Mouse (Mus musculus): Measurements from ENCODE around the gene Tfrc.
A peak's percentile ranks its signal among the peaks of the same experiment; 100 is the strongest.

Gene Tfrc

DNA sequence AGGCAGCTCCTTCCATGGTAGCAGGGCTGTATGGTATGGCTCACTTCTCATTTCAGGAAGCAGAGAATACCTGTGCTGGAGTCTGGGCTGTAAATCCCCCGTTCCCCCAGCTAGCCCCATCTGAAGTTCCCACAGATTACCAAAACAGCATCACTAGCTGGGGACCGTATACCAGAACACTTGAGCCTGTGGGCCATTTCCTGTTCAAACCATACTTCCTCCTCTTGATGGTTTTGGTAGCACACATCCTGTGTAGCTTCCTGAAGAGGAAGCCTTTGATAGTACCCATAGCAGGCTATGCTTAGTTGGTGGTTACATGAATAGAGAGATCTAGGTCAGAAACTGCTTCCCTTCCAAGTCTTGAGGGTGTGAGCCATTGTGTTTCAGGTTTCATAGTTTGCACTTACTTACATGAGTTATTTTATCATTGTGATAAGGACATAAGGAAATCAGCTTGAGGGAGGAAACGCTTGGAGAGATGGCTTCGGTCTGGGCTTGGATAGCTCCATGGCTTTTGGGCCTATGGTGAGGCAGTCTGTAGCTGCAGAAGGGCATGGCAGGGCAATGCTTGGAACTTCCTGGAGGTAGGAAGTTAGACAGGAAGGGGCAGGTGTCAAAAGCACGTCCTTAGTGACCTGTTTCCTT, 42.4 kb downstream of the Tfrc start:
- DNase-seq = no peak

DNA sequence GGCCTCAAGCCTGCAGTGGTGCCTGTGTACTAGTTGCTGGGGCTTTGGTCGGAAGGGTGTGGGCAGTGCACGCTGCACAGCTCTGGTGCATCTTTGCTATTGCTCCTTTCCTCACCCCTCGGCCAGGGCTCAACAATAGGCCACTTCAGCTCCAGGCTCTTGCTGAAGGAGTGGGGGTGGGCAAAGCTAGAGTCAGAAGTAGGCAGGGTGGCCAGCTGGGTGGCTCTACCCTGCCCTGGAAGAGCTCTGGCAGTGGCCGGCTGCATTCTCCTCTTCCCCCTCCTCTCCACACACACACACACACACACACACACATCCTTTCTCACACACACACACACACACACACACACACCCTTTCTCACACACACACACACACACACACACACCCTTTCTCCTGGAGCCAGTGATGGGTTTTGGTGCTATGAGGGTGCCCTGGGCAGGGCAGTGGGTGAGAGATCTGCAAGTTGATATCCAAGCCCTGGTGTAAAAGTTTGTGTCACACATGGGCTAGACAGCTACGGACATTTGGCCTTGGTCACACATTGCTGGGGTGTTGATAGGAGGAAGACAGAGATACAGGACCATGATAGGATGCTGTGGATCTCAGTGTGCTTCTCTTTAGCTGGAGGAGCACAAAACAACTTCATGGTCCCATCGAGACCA, 45.5 kb downstream of the Tfrc start:
- DNase-seq = no peak

DNA sequence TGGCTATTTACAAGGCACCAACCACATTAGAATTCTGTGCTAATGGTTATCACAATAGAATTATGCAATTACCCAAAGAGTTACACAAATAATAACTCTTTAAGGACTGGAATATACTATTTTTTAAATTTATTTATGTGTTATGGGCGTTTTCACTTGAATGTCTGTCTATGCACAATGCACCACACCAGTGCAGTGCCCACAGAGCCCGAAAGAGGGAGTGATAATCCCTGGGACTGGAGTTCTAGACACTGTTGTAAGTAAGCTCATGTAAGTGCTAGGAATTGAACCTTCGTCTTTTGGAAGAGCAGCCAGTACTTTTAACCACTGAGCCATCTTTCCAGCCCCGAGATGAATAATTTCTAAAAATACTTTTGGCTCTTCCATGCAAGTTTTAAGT, 46.8 kb downstream of the Tfrc start:
- DNase-seq = no peak

DNA sequence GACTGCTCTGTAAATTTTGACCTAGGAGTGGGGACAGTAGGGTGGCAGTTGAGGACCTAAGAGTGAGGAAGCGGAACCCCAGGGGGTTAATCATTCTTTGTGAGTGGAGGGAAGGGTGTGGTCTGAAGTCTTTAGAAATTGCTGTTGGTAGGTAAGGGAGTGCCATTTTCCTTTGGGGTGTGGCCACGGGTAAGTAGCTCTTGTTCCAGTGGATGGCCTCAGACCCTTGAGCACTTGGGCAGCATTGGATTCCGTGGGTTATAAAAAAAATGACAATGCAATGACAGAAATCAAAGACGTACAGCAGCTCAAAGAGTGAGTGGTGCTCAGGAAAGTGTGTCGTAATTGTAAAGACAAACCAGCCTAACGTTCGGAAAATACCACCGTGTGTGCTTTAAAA, 47.6 kb downstream of the Tfrc start:
- DNase-seq = peak in 1 of 2 experiments; percentile 65

DNA sequence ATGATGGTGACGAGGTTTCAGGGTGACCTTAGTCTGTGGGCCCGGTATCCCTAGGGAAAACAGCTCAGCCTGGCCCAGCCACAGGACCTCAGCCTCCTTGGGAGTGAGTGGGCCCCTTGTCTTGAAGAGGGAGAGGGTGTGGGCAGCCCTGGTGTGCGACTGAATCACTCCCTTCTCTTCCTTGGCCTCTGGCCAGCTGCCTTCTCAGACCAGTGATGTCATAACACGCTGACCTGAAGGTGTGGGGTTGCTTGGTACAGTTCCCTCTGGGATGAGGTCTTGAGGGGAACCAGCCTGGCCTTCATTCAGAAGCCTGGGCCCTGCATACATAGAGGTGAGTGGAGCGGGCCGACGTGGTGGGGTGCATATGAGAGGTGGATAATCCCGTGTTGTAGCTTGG, 48.1 kb downstream of the Tfrc start:
- peak; percentile 72 to 86 for DNase-seq

DNA sequence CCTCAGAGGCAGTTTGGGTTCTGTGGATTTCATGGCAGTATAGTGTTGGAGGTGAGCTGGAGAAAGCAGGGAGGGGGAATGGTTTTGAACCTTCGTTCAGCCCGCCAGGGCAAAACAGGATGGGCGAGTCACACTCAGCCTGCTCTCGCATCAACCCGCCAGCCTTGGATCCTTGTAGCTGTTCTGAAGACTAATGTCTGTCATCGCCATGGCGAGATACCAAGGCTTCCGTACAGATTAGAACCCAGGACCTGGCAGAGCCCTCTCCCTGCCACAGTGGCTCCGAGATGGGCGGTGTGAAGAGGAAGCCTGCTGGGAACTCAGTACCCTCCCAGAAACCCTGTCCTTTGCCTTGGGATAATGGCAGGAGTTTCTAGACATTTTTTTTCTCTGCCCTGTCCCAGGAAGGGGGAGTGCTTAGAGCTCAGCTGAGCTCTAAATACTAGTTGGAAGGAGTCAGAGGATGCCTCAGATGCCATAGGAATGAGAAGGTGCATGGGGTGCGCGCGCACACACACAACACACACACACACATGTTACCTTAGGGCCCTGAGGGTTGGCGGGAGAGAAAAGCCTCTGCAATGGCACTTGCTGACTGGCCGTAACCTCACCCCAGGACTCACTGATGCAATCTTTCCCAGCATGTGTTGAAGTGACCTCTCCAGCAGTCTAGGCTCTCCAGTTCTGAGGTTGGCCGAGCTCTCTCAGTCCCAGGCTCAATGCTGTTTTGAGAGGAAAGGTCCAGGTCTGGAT, 49.0 kb downstream of the Tfrc start:
- DNase-seq = peak; percentile 67 to 76

DNA sequence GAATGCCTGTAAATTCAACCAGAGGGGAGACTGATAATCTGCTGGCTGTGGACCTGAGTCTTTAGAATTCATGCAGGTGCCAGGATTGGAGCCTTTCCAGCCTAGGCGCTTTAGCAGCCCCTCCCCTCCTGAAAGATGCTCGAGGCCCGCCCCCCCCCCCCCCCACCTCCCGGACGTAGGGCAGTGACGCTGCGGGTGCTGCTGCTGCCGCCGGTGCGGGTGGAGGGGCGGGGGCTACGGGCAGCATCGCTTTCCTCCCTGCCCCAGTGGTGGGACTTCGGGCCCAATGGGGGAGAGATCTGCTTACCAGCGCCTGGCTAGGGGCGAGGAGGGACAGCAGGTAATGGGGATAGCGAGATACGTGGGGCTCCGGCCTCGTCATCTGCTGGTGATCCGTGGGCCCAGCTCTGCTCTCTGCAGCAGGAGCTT, 50.0 kb downstream of the Tfrc start:
- DNase-seq = no peak

DNA sequence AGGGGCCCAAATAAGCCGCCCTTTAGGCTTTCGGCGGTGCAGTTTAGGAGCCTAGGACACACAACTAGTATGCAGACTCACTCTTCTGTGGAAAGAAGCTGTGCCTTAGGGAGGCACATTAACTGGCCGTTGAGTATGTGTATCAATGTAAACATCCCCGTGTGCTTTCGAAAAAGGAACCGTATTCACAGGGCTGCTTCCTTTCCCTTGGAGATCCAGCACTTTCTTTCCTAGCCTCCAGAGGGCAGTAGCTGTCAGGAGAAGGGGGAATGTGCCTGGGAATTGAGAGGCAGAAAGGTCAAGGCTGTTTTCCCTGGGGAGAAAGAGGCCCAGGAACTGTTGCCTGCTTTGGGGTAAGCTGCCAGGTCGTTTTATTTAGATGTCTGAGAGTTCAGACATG, 50.7 kb downstream of the Tfrc start:
- peak; percentile 72 to 80 for DNase-seq

DNA sequence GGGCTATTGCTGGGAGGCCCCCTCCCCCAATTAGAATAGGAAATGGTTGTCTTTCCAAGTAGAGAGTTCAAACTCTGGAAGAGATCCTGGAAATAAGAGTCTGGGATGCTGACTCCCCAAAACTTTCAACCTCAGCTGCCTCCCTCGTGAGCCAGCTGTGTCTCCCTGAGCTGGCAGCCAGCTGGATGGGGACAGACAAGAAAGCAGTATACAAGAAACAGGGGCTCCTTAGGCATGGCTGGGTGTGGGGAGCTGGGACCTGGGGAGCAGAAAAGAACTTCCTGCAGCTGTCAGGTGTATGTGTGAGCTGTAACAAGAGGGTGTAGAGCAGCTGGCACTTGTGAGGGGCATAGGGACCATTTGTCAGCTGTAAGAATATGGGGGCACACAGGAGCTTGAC, 51.4 kb downstream of the Tfrc start:
- no peak for DNase-seq

DNA sequence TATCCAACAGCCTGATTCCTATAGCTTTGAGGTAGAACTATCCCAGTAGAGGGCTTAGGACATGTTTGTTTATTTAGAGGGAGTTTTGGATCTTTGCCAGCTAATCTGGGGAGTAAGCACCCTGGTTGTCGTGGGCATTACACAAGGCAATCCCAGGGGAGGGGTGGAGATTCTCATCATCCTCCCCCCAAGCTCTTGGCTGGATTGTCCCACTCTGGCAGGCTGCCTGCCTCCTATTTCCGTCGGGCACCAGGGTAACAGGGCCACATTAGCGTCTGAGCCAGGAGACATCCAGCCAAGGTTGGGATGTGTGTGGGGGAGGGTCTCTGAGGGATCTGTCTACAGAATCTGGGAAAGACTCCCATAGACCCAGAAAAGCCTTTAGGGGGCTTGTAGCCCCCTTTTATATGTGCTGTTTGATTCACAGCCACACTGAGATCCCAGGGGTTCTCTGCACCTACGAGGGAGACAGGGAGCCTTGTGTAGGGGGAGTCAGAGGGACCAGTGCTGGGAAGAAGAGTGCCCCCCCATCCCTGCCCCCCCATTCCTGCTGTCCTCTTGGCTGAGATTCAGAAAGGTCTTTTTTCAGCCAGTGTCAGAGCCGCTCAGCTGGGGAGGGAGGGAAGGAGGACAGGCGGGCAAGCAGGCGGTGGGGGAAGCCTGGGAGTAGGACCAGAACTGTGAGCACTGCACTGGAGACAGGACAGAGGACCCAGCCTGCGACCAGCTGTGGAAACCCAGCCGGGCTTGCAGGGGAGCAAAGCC, 52.0 kb downstream of the Tfrc start:
- DNase-seq = peak; percentile 67 to 83

DNA sequence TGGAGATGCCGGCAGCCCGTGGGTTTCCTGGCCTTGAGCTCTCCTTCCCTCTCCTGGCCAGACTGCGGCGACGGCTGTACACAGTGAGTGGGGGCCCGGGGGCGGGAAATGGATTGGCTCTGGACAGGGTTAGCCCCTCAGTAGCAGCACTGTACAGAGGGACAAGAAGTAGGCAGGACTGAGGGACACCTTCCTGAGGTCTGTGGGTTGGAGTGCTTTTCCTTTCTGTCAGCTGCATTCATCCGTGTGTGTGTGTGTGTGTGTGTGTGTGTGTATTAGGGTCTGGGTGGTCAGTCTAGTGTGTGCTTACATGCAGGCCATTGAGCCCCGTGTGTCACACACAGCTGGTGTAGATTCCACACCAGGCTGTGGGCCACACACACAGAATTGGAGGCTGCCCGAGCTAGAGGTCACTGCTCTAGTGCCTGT, 52.8 kb downstream of the Tfrc start:
- DNase-seq = no peak

DNA sequence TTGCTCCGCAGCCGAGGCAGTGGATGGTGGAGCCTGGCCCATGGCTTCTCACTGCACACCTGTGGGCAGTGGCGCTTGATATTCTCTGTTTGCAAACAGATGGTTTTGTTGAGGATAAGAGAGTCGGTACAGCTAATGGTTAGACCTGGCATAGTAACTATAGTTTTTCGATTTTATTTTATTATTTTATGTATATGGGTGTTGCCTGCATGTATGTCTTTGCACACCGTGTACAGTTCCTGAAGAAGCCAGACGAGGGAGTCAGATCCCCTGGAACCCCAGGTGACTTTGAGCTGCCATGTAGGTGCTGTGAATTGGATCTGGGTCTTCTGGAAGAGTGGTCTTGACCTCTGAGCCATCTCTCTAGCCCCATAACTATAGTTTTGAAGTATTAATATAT, 53.7 kb downstream of the Tfrc start:
- no peak for DNase-seq

DNA sequence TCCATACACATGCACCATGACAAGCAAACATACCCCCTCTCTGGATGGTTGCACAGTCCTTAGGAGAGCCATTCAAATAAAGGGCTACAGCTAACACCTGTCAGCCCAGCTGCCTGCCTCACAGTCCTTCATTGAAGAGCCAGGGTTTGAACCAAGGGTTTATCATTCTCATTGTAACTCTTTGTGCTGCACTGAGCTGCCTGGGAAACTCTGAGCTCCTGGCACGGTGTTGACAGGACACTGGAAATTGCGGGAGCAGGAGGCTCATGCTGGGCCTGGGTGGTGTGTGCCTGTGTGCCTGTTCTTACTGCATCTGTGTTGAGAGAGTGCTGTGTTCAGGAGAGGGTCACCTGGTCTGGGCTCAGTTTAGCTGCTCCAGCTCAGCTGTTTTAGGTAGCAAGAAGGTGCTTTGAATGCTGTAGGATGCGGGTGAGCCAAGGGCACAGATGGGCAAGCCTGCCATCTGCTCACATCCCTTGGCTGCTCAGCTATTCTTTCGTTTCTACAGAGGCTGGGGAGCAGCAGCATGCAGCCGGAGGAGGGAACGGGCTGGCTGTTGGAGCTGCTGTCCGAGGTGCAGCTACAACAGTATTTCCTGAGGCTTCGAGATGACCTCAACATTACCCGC, 54.6 kb downstream of the Tfrc start:
- no peak for DNase-seq

DNA sequence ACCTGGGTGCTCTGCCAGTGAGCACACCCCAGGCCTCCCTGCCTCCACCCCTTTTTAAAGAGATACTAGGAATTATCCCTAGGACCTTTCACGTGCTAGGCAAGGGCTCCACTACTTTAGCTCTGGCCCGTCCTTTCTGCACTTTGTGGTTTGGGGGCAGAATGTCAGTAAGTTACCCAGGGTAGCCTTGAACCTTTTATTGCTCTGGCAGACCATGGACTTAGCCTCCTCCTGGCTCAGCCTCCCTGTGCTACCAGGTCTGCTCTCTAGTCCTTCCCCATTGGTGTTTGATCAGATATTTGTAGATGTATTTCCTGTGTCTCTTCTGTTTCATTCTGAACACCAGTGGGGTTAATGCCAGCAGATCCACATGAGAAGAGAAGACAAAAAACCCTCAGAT, 55.5 kb downstream of the Tfrc start:
- DNase-seq = no peak

DNA sequence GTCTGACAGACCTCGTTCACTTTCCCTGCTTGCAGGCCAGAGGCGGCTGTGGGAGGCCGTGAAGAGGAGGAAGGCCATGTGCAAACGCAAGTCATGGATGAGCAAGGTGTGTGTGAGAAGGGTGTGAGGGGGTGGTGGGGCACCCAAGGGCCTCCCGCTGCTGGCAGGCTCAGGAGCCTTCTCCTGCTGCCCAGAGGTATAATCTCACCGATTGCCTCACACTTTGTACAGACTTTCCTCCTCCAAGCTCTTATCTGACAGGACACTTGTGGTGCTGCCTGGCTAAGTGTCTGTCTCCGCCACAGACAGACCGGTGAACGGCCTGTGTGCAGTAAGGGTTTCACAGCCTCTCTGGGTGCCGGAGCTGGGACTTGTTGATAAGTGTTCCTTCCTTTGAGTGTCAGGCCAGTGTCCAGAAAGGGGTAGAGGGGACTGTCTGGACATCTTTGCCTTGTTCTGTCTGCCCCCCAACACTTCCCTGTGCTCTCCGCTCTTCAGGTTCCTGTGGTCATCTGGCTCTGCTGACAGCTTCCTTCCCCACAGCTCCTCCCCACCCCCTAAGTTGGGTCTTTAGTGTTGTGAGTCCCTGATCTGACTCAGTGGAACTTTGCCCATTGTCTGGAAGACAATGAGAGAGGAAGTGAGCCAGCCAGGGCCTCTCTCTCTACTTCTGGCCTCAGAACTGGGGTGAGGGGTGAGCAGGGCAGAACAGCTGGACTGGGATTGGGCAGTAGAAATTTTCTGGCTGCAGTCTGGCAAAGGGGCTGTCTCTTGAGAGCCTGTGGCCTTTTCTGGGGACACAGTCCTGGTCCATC, 57.3 kb downstream of the Tfrc start:
- DNase-seq = no peak

DNA sequence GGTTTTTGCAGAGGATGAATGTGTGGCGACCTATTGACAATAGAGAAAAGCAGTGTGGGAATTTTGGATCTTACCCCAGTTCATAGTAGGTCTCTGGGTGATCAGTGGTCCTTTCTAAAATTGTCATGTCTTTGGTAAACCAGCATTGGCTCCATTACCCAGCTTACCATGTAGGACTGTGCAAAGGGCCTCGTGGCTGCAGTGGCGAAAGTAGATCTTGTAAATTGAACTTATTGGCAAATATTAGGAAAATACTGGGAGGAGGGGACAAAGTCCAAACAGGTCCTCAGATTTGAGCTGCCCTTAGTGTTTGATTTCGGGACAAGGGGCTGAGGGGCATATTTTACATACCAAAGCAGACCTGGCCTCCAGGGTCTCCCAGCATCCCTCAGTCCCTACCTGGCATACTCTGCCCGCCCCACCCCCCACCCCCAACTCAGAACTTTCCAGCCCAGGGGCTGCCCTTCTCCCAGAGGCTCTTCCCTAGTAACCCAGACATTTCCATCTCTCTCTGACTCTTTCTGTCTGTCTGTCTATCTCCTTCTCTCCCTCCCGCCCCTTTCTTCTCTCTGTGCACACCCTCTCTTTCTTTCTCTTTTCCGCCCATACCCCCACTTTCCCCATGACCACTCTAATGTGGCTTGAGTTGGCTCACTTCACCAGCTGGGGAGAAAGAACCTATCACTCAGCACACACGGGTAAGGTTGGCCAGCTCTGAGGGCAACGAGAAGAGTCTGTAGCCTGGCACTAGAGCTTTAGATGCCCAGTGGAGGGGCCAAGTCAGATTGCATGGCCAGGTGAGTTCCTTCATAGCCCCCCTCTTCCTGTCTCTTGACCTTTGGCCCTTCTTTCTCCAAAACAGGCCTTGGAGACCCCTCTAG, 58.2 kb downstream of the Tfrc start:
- no peak for DNase-seq

DNA sequence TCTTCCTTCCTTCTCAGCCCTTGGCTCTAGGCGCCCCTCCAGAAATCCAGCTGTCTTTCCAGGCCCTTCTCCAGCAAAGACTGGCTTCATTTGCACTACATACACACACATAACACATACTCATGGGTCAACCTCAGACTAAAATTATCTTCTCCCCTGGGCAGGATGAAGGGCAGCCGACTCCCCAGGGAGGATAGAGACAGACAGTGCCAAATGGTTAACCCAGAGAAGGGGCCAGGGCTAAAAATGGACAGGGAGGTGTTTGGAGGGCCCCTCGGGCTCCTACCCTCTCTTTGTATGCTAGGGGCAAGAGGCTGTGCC, 58.8 kb downstream of the Tfrc start:
- DNase-seq = no peak

DNA sequence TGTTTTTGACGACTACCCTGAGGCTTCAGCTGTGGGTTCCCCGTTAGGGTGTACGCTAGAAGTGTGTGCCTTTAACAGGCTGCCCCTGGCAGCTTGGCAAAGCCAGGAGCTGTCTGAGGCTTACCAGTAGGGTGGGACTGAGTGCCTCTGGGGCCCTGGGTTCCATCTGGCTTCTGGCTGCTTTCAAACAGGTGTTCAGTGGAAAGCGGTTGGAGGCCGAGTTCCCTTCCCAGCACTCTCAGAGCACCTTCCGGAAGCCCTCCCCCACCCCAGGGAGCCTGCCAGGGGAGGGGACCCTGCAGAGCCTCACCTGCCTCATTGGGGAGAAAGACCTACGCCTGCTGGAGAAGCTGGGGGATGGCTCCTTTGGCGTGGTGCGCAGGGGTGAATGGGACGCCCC, 59.3 kb downstream of the Tfrc start:
- DNase-seq = no peak

DNA sequence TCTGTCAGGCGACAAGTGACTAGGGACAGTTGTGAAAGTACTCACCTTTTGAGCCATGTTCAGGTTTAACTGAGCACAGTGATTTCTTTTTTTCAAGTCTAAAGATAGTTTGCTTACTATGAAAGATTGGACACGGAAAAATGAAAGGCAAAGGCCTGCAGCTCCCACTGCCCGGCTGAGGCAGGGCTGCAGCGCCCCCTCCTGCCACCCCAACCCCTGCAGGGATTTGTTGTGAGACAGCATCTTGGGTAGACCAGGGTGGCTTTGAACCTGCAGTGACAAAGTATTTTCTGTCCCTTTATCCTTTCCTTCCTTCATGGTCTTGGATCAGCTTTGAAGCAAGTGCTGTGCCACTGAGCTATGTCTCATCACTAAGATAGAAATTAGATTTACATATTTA, 59.8 kb downstream of the Tfrc start:
- DNase-seq = no peak

DNA sequence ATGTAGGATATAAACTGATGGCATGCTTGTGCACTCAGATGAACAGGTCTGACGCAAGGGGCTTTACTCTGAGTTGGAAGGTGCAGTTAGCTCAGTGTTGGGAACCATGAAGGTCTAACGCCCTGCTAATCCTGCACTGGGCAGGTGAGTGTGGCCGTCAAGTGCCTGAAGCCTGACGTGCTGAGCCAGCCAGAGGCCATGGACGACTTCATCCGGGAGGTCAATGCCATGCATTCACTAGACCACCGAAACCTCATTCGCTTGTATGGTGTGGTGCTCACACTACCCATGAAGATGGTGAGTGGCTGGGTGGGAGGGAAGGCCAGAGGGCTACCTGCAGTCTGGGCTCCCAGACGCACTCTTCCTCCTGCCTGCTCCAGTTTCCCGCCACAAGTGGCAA, 60.5 kb downstream of the Tfrc start:
- no peak for DNase-seq

Data from lung, adult 18-20 months (tissue).